Mouse (Mus musculus): Measurements from ENCODE around the gene Tmem205. TPM values are rescaled to one million over a fixed set of nuclear protein-coding genes. Genes with fewer than 3 reads are reported as not detected.

Tmem205 gene
- polyA plus RNA-seq, 1 experiment, result 204 TPM

DNA sequence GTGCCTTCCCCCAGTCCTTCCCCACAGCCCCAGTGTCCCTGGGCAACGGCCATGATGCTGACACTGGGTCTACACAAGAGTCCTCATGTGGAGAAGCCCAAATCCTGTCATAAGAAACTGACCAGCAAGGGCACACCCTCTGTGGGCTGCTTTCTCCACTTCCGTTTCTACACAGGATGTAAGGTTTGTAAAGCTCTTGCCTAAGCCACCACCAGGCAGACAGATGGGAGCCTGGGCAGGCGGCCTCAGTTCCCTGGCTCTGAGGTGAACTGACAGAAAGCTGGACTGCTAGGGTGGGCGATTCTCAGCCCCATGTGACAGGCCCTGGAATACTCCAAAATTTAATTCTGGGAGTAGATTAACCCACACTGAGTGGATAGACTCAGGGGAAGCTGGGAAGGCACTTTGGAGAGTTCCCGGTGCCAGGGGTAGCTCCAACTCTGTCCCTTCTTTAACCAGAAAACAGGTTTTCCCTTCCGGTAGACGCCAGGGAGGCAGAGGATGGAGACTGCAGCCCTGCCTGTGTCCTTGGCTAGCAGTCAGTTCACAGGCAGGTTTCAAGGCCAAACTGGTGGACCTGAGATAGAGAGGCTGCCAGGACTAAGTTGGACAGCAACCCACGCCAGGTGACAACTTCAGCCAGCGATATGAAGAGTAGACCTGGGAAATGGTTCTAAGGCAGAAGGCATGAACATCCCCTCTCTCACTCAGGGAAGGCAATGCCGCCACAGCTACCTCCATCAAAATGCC lies 17.7 kb downstream of the Tmem205 start:
- H3K4me3 ChIP-seq (ENCODE audit: insufficient read depth, low read depth, low read length), result no peak overlapping the region
- no peak overlapping the region for H3K27ac ChIP-seq (replicated peaks; ENCODE audit: low read depth, low read length)
- no peaks in the 10 kb centered on the region for H3K4me1 ChIP-seq (ENCODE audit: control insufficient read depth, insufficient read depth, insufficient read length, low read length)

- Histone ChIP-seq H3K27ac (replicated peaks; ENCODE audit: low read depth, low read length) (no peak overlapping the region), H3K4me3 (ENCODE audit: insufficient read depth, low read depth, low read length) (no peak overlapping the region), H3K4me1 (ENCODE audit: control insufficient read depth, insufficient read depth, insufficient read length, low read length) (no peaks in the 10 kb centered on the region)
These were observed 19.1 kb downstream of the Tmem205 start for GRCm38 (mm10) chr9:21908216-21908615.

DNA sequence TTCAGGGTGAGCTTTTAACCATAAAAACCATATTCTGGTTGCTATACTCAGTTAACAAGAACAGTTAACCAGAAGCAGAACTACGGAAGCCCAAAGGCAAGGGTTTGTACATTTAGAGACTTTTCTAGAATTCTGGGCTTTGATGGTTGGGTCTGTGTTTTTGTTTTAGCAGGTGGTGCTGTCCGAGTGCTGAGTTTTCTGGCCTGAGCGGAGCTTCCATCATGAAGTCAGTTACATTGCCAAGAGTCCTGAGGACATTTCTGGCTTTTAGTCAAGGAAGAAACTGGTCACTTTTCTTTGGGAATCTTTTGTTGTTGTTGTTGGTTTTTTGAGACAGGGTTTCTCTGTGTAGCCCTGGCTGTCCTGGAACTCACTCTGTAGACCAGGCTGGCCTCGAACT lies 23.3 kb downstream of the Tmem205 start:
- no peaks in the 10 kb centered on the region for H3K4me1 ChIP-seq (ENCODE audit: control insufficient read depth, insufficient read depth, insufficient read length, low read length)
- no peak overlapping the region for H3K4me3 ChIP-seq (ENCODE audit: insufficient read depth, low read depth, low read length)
- no peak overlapping the region for H3K27ac ChIP-seq (replicated peaks; ENCODE audit: low read depth, low read length)

- Histone ChIP-seq H3K4me1 (ENCODE audit: control insufficient read depth, insufficient read depth, insufficient read length, low read length) (no peaks in the 10 kb centered on the region), H3K4me3 (ENCODE audit: insufficient read depth, low read depth, low read length) (peak overlapping the region; percentile 51), H3K27ac (replicated peaks; ENCODE audit: low read depth, low read length) (no peak overlapping the region)
These were observed 26.0 kb downstream of the Tmem205 start for GRCm38 (mm10) chr9:21901223-21901820.

DNA sequence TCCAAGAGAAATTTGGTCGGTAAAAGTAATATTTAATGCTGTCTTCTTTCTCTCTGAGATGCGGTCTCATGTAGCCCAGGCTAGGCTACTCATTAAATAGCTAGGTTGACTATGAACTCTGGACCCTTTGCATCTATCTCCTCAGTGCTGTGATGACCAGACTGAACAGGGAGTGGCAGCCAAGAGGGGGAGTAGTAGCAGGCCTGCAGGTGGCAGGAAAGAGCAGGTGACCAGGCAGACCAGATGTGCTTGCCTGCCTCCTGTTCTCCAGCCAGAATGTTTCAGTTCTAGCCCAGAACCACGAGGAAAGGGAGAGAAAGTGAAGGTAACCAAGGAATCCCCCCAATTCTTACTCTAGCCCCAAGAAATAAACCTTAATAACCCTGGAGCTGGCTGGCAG lies 38.1 kb downstream of the Tmem205 start:
- H3K4me1 ChIP-seq (ENCODE audit: control insufficient read depth, insufficient read depth, insufficient read length, low read length), result no peaks in the 10 kb centered on the region
- H3K4me3 ChIP-seq (ENCODE audit: insufficient read depth, low read depth, low read length), result no peak overlapping the region
- H3K27ac ChIP-seq (replicated peaks; ENCODE audit: low read depth, low read length), result no peak overlapping the region

DNA sequence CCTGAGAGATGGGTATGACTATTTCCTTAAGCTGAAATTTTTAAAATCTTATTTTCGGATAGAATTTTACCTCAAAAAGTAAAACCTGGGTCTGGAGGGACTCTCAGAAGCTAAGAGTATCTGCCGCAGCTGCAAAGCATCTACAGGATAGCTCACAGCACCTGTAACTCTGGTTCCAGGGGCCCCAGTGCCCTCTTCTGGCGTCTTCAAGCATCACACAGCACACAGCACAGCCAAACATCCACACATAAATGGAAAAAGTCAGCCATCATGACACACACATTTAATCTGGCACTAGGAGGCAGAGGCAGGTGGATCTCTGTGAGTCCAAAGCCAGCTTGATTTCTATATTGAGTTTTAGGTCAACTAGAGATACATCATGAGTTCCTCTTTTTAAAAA lies 50.8 kb downstream of the Tmem205 start:
- Histone ChIP-seq H3K4me1 (ENCODE audit: control insufficient read depth, insufficient read depth, insufficient read length, low read length) (no peaks in the 10 kb centered on the region), H3K27ac (replicated peaks; ENCODE audit: low read depth, low read length) (no peak overlapping the region), H3K4me3 (ENCODE audit: insufficient read depth, low read depth, low read length) (no peak overlapping the region)

GRCm38 (mm10) chr9:21872204-21872603 lies 55.2 kb downstream of the Tmem205 start:
- H3K27ac ChIP-seq (replicated peaks; ENCODE audit: low read depth, low read length), result no peak overlapping the region
- H3K4me1 ChIP-seq (ENCODE audit: control insufficient read depth, insufficient read depth, insufficient read length, low read length), result no peaks in the 10 kb centered on the region
- no peak overlapping the region for H3K4me3 ChIP-seq (ENCODE audit: insufficient read depth, low read depth, low read length)

Other genes with a start within 250 kb of the Tmem205 start
- 11.2 and 29.0 TPM in 2 replicates for gene Ldlr, start 204.1 kb downstream of the Tmem205 start, polyA plus RNA-seq (2012; ENCODE audit: insufficient read depth, insufficient read length, missing spikeins)
- not detected in 2 replicates for gene Spc24, start 167.3 kb downstream of the Tmem205 start, polyA plus RNA-seq (2012; ENCODE audit: insufficient read depth, insufficient read length, missing spikeins)
- gene Kank2, start 128.8 kb downstream of the Tmem205 start, polyA plus RNA-seq (2012; ENCODE audit: insufficient read depth, insufficient read length, missing spikeins), result 19.7 and 29.7 TPM in 2 replicates
- gene Angptl8, start 92.0 kb downstream of the Tmem205 start, polyA plus RNA-seq (2012; ENCODE audit: insufficient read depth, insufficient read length, missing spikeins), result 54.2 and 167 TPM in 2 replicates
- gene Dock6, start 74.9 kb downstream of the Tmem205 start, polyA plus RNA-seq (2012; ENCODE audit: insufficient read depth, insufficient read length, missing spikeins), result 6.9 and 9.5 TPM in 2 replicates
- gene Rab3d, start 9.4 kb downstream of the Tmem205 start, polyA plus RNA-seq (2012; ENCODE audit: insufficient read depth, insufficient read length, missing spikeins), result 23.0 and 31.2 TPM in 2 replicates
- gene Ccdc159, start 85 bp downstream of the Tmem205 start, polyA plus RNA-seq (2012; ENCODE audit: insufficient read depth, insufficient read length, missing spikeins), result 3.7 and 4.3 TPM in 2 replicates
- 1.9 and 2.0 TPM in 2 replicates for gene Plppr2, start 9.5 kb upstream of the Tmem205 start, polyA plus RNA-seq (2012; ENCODE audit: insufficient read depth, insufficient read length, missing spikeins)
- gene Swsap1, start 28.2 kb upstream of the Tmem205 start, polyA plus RNA-seq (2012; ENCODE audit: insufficient read depth, insufficient read length, missing spikeins), result 11.6 and 15.4 TPM in 2 replicates
- 1.3 and 1.7 TPM in 2 replicates for gene Epor, start 36.0 kb upstream of the Tmem205 start, polyA plus RNA-seq (2012; ENCODE audit: insufficient read depth, insufficient read length, missing spikeins)
- 9.2 and 10.4 TPM in 2 replicates for gene Rgl3, start 61.9 kb upstream of the Tmem205 start, polyA plus RNA-seq (2012; ENCODE audit: insufficient read depth, insufficient read length, missing spikeins)
- not detected in 2 replicates for gene Ccdc151, start 75.1 kb upstream of the Tmem205 start, polyA plus RNA-seq (2012; ENCODE audit: insufficient read depth, insufficient read length, missing spikeins)
- gene Prkcsh, start 75.2 kb upstream of the Tmem205 start, polyA plus RNA-seq (2012; ENCODE audit: insufficient read depth, insufficient read length, missing spikeins), result 33.1 and 40.1 TPM in 2 replicates
- gene Elavl3, start 124.5 kb upstream of the Tmem205 start, polyA plus RNA-seq (2012; ENCODE audit: insufficient read depth, insufficient read length, missing spikeins), result 0.91 and 2.0 TPM in 2 replicates
- not detected in 2 replicates for gene Gm49318, start 143.7 kb upstream of the Tmem205 start, polyA plus RNA-seq (2012; ENCODE audit: insufficient read depth, insufficient read length, missing spikeins)
- 2.1 and 4.8 TPM in 2 replicates for gene Zfp653, start 143.8 kb upstream of the Tmem205 start, polyA plus RNA-seq (2012; ENCODE audit: insufficient read depth, insufficient read length, missing spikeins)
- gene Ecsit, start 157.9 kb upstream of the Tmem205 start, polyA plus RNA-seq (2012; ENCODE audit: insufficient read depth, insufficient read length, missing spikeins), result 95.3 and 111 TPM in 2 replicates
- 1.9 and 5.7 TPM in 2 replicates for gene Cnn1, start 171.7 kb upstream of the Tmem205 start, polyA plus RNA-seq (2012; ENCODE audit: insufficient read depth, insufficient read length, missing spikeins)
- 101 and 117 TPM in 2 replicates for gene Elof1, start 189.6 kb upstream of the Tmem205 start, polyA plus RNA-seq (2012; ENCODE audit: insufficient read depth, insufficient read length, missing spikeins)
- gene Acp5, start 208.2 kb upstream of the Tmem205 start, polyA plus RNA-seq (2012; ENCODE audit: insufficient read depth, insufficient read length, missing spikeins), result 179 and 198 TPM in 2 replicates
- gene Pigyl, start 229.3 kb upstream of the Tmem205 start, polyA plus RNA-seq (2012; ENCODE audit: insufficient read depth, insufficient read length, missing spikeins), result 47.7 and 58.0 TPM in 2 replicates

Data from brown adipose tissue, adult 24 weeks (tissue).